Mouse (Mus musculus): ENCODE data around the gene Tada3.

DNA sequence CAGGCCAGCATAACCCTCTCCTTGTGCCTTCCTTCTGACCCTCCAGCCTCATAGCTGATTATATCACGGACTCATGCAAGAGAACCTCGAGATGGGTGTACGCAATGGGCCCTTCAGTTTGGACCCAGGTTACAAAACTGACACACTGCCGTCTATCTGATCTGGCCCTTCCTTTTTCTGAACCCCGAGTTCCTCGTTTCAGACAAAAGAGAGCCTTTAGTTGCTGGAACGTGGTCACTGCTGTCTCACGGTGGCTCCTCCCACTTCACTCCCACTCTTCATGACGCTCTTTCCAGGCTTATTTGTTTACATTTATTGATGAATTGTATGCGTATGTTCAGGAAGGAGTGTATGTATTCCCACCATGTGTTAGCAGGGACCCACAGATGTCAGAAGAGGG lies 26.0 kb downstream of the Tada3 start:
- TF ChIP-seq CTCF (IDR thresholded peaks at IDR 0.05; ENCODE audit: extremely low read depth, insufficient read length, insufficient replicate concordance, low read depth, low read length) (no peak), POLR2A (IDR thresholded peaks at IDR 0.05; ENCODE audit: low read depth, low read length) (no peak)
